Mouse (Mus musculus) heart, embryonic 11.5 days (tissue): ENCODE results near the gene Foxa3. TPM values are rescaled to one million over a fixed set of nuclear protein-coding genes. Genes with fewer than 3 reads are reported as not detected.

ENCODE experiments used
- ATAC-seq: fragments of 200-750 bp; cut with Nextera tagmentation; replicated peaks from 2 replicates; pipeline ENCODE4 v1.8.0; 2017; ENCODE audit warnings: moderate library complexity; ENCODE audit not compliant: insufficient number of reproducible peaks, low FRiP score, low TSS enrichment
- H3K27ac ChIP-seq: fragments of 300-500 bp; sonication (generic); 2 replicates; pipeline ENCODE4 v1.5.1; 2014; ENCODE audit warnings: mild to moderate bottlenecking, low read depth, low read length
- H3K27me3 ChIP-seq: fragments of 300-500 bp; sonication (generic); 2 replicates; pipeline ENCODE4 v1.6.1; 2014; ENCODE audit warnings: mild to moderate bottlenecking, low read length, mixed read lengths; ENCODE audit not compliant: control insufficient read depth, insufficient read depth
- H3K36me3 ChIP-seq: fragments of 300-500 bp; sonication (generic); 2 replicates; pipeline ENCODE4 v1.6.1; 2014; ENCODE audit warnings: mild to moderate bottlenecking, low read length, moderate library complexity, mixed read lengths; ENCODE audit not compliant: control insufficient read depth, insufficient read depth
- H3K4me1 ChIP-seq: fragments of 300-500 bp; sonication (generic); 2 replicates; pipeline ENCODE4 v1.6.1; 2014; ENCODE audit warnings: low read length; ENCODE audit not compliant: control insufficient read depth, insufficient read depth
- H3K4me2 ChIP-seq: fragments of 300-500 bp; sonication (generic); 2 replicates; pipeline ENCODE4 v1.6.1; 2014; ENCODE audit warnings: mild to moderate bottlenecking, moderate library complexity
- H3K4me3 ChIP-seq: fragments of 300-500 bp; sonication (generic); 2 replicates; pipeline ENCODE4 v1.5.1; 2014; ENCODE audit warnings: low read depth, low read length
- H3K9ac ChIP-seq: fragments of 300-500 bp; sonication (generic); 2 replicates; pipeline ENCODE4 v1.6.1; 2014; ENCODE audit warnings: mild to moderate bottlenecking, low read depth, low read length, moderate library complexity
- H3K9me3 ChIP-seq: fragments of 300-500 bp; sonication (generic); replicated peaks from 2 replicates; pipeline ENCODE4 v1.6.1; 2016; ENCODE audit warnings: low read length; ENCODE audit not compliant: control insufficient read depth
- WGBS: fragments of 180-500 bp; shearing (Covaris S2); extraction: QIAGEN DNeasy Blood & Tissue Kit; methylation state at CpG from one replicate; pipeline ENCODE4 v1.1.7; 2014; ENCODE audit not compliant: insufficient replicate concordance; 5-methylcytosine and 5-hydroxymethylcytosine counted together
- polyA plus RNA-seq: library from polyadenylated mRNA; unstranded; fragments of >200 nt; fragmentation: Nextera tagmentation; extraction: Ambion mirVana; gene quantifications from 2 replicates; pipeline ENCODE4 v1.2.1, GENCODE M21; 2014

The Foxa3 gene
- polyA plus RNA-seq, 1 experiment from 2014 or later, result 0.59 TPM

DNA sequence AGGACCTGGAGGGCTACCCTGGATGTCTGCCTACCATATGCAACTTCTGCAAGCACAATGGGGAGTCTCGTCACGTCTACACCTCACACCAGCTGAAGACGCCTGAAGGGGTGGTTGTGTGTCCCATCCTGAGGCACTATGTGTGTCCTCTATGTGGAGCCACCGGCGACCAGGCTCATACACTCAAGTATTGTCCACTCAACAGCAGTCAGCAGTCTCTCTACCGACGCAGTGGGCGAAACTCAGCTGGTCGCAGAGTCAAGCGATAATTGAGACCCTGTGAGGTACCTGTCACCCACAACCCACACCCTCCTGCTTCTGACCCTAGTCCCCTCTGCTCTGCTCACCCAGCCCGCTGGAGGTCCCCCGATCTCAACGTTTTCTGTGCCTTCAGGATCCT is 35.6 kb downstream of the Foxa3 start:
- no peaks in the 10 kb centered on the region for H3K9me3 ChIP-seq
- ATAC-seq, result no peak
- peaks cover 13% of the 10 kb centered on the region for H3K27me3 ChIP-seq
- H3K36me3 ChIP-seq, result no peaks in the 10 kb centered on the region
- 55% methylated on average over 13 of the region's 13 CpGs for WGBS
- no peak overlapping the region for H3K4me2 ChIP-seq
- H3K4me3 ChIP-seq, result no peak overlapping the region
- no peak overlapping the region for H3K9ac ChIP-seq
- no peak overlapping the region for H3K27ac ChIP-seq
- H3K4me1 ChIP-seq, result peaks cover 12% of the 10 kb centered on the region; the same call in 1 of the 2 replicates

- Histone ChIP-seq H3K27ac (no peak within 1 kb of the TSS), H3K36me3 (no peaks in the 10 kb centered on the region), H3K9ac (no peak within 1 kb of the TSS), H3K4me2 (no peak within 1 kb of the TSS), H3K4me1 (peaks cover 9% of the 10 kb centered on the region; the same call in 1 of the 2 replicates), H3K27me3 (peaks cover 6% of the 10 kb centered on the region; the same call in 1 of the 2 replicates), H3K4me3 (no peak within 1 kb of the TSS), H3K9me3 (no peaks in the 10 kb centered on the region)
- WGBS, result 56% methylated on average over 2 of the region's 2 CpGs
- ATAC-seq, result no peak
Measured at GRCm38 (mm10) chr7:18987100-18987499, 36.2 kb downstream of the Foxa3 start, which contains the start of gene Nanos2. Gene Nanos2, plus strand, starts transcription at chr7:18987400.

- peaks cover under 1% of the 10 kb centered on the region; the same call in 1 of the 2 replicates for H3K27me3 ChIP-seq
- no peaks in the 10 kb centered on the region for H3K9me3 ChIP-seq
- no peak overlapping the region for H3K4me2 ChIP-seq
- H3K4me1 ChIP-seq, result peaks cover 3% of the 10 kb centered on the region; the same call in 1 of the 2 replicates
- 50% methylated on average over 2 of the region's 2 CpGs for WGBS
- H3K4me3 ChIP-seq, result no peak overlapping the region
- no peak overlapping the region for H3K9ac ChIP-seq
- ATAC-seq, result no peak
- no peaks in the 10 kb centered on the region for H3K36me3 ChIP-seq
- no peak overlapping the region for H3K27ac ChIP-seq
Measured at GRCm38 (mm10) chr7:18986503-18986902, 36.8 kb downstream of the Foxa3 start.

- H3K9ac ChIP-seq, result no peak overlapping the region
- no peak for ATAC-seq
- H3K27ac ChIP-seq, result no peak overlapping the region
- H3K4me1 ChIP-seq, result no peaks in the 10 kb centered on the region
- no peak overlapping the region for H3K4me3 ChIP-seq
- H3K4me2 ChIP-seq, result no peak overlapping the region
- H3K36me3 ChIP-seq, result no peaks in the 10 kb centered on the region
- H3K9me3 ChIP-seq, result no peaks in the 10 kb centered on the region
- 85% methylated on average over 9 of the region's 9 CpGs for WGBS
- H3K27me3 ChIP-seq, result peaks cover 3% of the 10 kb centered on the region; the same call in 1 of the 2 replicates
Measured at GRCm38 (mm10) chr7:18978381-18978780, 45.0 kb downstream of the Foxa3 start.

DNA sequence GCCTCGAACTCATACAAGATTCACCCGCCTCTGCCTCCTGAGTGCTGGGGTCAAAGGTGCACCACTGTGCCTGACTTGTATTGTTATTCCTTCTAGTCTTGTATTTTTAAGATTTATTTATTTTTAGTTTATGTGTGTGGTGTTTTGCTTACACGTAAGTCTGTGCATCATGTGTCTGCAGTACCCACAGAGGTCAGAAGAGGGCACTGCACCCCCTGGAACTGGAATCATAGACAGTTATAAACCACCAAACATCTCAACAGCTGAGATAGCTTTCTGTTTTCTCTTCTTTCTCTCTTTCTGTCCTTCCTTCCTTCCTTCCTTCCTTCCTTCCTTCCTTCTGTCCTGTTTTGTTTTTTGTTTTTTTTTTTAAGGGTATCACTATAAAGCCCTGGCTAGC is 52.4 kb downstream of the Foxa3 start:
- no peak overlapping the region for H3K9ac ChIP-seq
- ATAC-seq, result no peak
- H3K4me3 ChIP-seq, result no peak overlapping the region
- H3K4me2 ChIP-seq, result no peak overlapping the region
- H3K9me3 ChIP-seq, result 0 out of 2 replicates have a peak, but pooled peaks cover 2% of the 10 kb centered on the region
- H3K27me3 ChIP-seq, result peaks cover 3% of the 10 kb centered on the region; the same call in 1 of the 2 replicates
- no peaks in the 10 kb centered on the region for H3K36me3 ChIP-seq
- H3K27ac ChIP-seq, result no peak overlapping the region
- no peaks in the 10 kb centered on the region for H3K4me1 ChIP-seq
- WGBS, result 88% methylated on average over 3 of the region's 3 CpGs

GRCm38 (mm10) chr7:18967603-18968002 is 55.7 kb downstream of the Foxa3 start:
- 7% methylated on average over 8 of the region's 8 CpGs for WGBS
- H3K4me1 ChIP-seq, result peaks cover 5% of the 10 kb centered on the region; the same call in 1 of the 2 replicates
- H3K36me3 ChIP-seq, result no peaks in the 10 kb centered on the region
- no peak for ATAC-seq
- H3K4me2 ChIP-seq, result no peak overlapping the region
- H3K27ac ChIP-seq, result no peak overlapping the region
- 0 out of 2 replicates have a peak, but pooled peaks cover 2% of the 10 kb centered on the region for H3K9me3 ChIP-seq
- H3K4me3 ChIP-seq, result no peak overlapping the region
- no peak overlapping the region for H3K9ac ChIP-seq
- H3K27me3 ChIP-seq, result peaks cover 30% of the 10 kb centered on the region

GRCm38 (mm10) chr7:18965312-18965711 is 58.0 kb downstream of the Foxa3 start:
- peaks cover 6% of the 10 kb centered on the region; the same call in 1 of the 2 replicates for H3K4me1 ChIP-seq
- H3K27ac ChIP-seq, result no peak overlapping the region
- no peak overlapping the region for H3K4me3 ChIP-seq
- no peaks in the 10 kb centered on the region for H3K9me3 ChIP-seq
- no peak for ATAC-seq
- peaks cover 52% of the 10 kb centered on the region for H3K27me3 ChIP-seq
- no peaks in the 10 kb centered on the region for H3K36me3 ChIP-seq
- no peak overlapping the region for H3K4me2 ChIP-seq
- H3K9ac ChIP-seq, result no peak overlapping the region
- WGBS, result 68% methylated on average over 5 of the region's 5 CpGs

DNA sequence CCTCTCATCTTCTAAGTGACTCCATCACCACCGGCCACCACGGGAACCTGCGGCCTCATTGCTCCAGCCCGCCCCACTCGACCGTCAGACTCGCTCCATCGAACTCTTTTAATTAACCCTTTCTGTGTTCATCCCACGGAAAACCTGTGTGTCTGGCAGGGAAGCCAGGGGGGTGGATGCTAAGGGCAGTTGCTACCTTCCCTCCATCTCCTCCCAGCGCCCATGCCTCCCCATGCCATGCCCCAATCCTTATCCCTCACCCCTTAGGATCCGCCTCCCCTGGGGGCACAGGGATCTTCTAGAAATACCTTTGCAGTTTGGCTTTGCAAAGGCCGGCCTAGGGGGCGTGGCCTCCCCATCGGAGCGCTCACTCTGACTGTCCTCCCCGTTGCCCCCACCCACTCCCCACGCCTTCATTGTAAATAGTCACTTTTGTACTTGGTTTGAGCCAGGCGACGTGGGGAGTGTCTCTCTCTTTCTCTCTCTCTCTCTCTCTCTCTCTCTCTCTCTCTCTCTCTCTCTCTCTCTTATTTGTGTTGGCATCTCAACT is 60.0 kb downstream of the Foxa3 start:
- Histone ChIP-seq H3K27ac (no peak overlapping the region), H3K9ac (no peak overlapping the region), H3K4me2 (peak overlapping the region; percentile 55), H3K4me3 (no peak overlapping the region), H3K4me1 (peaks cover 6% of the 10 kb centered on the region; the same call in 1 of the 2 replicates), H3K36me3 (no peaks in the 10 kb centered on the region), H3K9me3 (no peaks in the 10 kb centered on the region), H3K27me3 (peaks cover 65% of the 10 kb centered on the region)
- ATAC-seq, result no peak
- under 1% methylated on average over 19 of the region's 19 CpGs for WGBS
